Mouse (Mus musculus): ENCODE results near the gene Sapcd2.
A peak's percentile ranks its signal among the peaks of the same experiment; 100 is the strongest.

GRCm38 (mm10) chr2:25395721-25396596 is 23.8 kb downstream of the Sapcd2 start, which contains the start of gene Entpd2:
- TF ChIP-seq CTCF (conservative IDR thresholded peaks at IDR 0.05; ENCODE audit: insufficient read depth, insufficient read length, low read depth, low read length): 0 out of 2 replicates have a peak, but pooled peaks have one; percentile 27
- no peak for TF ChIP-seq POLR2A (IDR thresholded peaks at IDR 0.05; ENCODE audit: low read depth, low read length)

Data from kidney, adult 2 months (tissue).